Mouse (Mus musculus) mesoderm, embryonic 11.5 days (tissue): Measurements from ENCODE around the gene Baiap2l1.
"Not testable (repeated sequence)": the region's sequence is repeated elsewhere in the genome, so short reads cannot be mapped to it uniquely, and the experiment has no call there.

Source experiments
- DNase-seq: peaks from one replicate; pipeline ENCODE4 v3.0.0-alpha.2; 2012; ENCODE audit warnings: low read depth, low spot score

The Baiap2l1 gene

DNA sequence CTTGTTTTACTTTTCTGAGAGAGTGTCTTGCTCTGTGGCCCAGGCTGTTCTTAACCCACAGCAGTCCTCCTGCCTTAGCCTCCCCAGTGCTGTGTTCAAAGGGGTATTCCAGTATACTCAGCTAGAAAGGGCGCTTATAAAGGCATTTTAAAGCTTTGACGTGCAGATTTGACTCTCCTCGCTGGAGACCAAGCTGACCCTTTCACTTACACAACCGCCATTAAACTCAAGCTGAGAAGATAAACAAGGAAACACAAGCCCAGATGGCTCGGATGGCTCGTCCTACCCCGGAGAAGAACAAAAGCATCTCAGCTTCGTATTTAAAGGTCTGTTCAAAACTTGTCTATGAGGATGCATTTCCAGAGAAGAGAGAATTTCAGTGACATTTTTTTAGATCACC lies 6.7 kb downstream of the Baiap2l1 start:
- no peak for DNase-seq

DNA sequence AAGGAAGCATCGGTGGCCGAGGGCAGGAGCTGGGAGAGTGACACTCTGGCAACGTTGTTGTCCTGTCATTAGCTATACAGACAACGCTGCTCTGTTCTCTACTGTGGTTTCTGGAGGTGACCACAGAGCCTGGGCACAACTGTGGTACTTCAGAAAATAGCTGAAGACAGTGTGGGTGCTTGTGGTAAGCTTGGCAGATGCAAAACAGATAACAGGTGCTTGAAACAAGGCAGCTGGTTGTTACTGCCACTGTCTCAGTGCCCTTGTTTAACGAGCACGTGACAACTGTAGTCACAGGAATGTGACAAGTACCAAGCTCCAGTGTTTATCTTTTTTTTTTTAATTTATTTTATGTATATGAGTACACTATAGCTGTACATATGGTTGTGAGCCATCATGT lies 13.3 kb downstream of the Baiap2l1 start:
- DNase-seq, result no peak

DNA sequence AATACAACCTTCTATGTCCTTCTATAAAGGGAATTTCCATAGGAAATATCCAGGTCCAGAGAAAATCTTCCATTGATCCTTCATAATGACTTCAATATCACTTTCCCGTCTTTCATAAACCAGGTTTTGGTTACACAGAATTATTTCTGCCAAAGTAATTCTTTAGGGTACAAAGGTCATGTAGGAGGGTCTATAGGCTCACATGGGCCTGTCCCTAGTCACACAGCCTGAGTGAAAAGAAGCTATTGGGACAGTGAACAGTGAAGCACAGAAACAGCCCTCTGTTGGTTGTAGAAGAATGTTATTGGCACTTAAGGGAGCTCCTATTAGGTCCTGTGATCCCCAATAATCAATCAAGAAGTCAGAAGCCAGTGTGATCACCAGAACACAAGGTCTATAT lies 16.8 kb downstream of the Baiap2l1 start:
- no peak for DNase-seq

DNA sequence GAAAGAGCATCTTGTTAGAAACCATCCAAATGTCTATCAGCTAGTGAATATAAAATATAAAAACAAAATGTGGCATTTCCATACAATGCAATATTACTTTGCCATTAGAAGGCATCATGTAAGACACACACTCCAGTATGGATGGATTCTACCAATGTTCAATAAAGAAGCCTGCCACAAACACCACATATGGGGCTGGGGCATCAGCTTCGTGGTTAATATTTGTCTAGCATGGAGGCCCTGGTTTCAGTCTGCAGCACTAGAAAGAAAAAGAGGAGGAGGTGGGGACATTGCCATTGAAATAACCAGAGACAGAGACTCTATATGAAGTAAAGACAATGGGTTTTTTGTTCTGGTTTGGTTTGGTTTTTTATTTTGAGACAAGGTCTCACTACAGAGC lies 19.1 kb downstream of the Baiap2l1 start:
- no peak for DNase-seq

DNA sequence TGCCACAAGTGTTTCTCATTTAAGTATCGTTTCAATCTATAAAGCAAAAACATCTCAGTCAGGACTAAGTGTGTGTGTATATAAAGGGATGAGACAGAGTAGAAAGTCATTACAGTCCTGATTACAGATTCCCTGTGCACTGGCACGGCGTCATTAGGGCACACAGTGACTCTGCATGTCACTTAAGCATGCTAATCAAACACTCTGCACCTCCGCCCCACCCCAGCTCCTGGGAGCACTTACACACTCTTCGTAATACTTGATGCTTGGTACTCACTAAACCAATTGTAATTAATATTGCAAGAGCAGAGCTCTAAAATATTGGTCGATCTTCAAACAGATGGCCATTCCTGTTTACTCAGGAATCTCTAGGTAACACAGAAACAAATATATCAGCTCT lies 22.6 kb downstream of the Baiap2l1 start:
- not testable (repeated sequence) for DNase-seq

DNA sequence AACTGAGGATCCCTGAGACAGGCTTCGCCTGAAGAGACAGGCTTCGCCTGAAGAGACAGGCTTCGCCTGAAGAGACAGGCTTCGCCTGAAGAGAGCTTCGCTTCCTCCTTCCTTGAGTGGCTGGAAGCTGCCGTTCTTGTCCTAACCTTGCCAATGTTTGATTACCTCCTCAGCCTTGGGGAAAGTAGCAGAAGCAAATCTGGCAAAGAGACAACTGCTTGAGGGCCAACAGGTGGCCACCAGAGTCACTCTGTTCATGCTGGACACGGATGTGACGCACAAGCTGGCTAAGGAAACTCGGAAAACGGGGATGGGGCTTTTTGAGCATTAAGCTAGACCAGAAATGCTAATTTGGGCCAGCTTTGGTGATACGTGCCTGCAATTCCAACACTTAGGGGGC lies 23.9 kb downstream of the Baiap2l1 start:
- DNase-seq, result no peak

DNA sequence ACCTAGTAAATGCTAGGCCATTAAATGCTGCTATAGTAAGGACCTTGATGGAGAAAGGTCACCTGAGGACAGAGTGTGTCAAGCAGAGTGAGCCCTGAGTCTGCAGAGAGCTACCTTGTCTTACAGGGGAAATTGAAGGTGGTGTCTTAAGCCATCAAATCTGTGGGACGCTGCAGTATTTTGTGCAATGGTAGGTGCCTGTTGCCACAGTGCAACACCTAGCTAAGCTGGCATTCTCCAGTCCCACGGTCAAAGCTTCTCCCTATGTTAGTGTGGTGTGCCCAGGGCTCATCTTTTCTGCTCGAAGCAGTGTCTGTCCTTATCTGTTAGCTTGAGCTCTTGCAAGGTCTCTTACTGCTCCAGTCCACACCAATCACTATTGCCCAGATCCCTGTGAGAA lies 35.2 kb downstream of the Baiap2l1 start:
- DNase-seq, result no peak

DNA sequence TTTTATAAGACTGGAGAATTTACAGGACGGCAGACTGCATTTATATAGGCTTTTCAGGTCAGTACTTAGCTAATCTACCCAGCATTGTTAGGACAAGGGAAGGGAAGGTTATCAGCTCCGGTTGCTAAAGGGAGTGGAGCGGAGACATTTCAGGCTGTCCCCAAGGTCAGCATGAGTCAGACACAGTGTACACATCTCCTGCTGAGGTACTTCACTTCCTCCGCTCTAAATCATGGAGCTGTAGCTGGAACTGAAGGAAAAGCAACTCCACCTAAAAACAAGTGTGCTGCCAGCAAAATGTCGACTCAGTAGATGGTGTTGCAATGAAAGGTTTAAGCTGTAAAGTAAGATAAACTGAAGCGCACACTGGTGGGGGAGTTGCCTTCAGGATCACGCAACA lies 36.2 kb downstream of the Baiap2l1 start:
- no peak for DNase-seq

DNA sequence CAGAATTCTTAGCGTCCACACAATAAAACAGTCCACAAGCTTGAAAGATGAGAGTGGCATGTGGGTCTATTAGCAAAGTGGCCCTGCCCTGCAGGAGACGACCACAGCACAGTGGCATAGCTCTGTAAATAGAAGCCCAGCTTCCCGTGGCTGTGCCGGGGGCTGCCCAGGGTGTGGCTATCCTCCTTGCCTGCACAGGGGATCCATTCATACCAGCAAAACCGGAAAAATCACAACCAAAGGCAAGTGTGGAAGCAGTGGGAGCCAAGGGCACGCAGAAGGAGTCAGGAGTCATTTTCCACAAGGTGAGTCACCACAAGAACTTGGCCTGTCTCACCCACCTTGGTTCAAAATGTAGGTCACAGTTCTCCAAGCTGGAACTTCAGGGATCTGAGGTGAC lies 39.6 kb downstream of the Baiap2l1 start:
- no peak for DNase-seq

DNA sequence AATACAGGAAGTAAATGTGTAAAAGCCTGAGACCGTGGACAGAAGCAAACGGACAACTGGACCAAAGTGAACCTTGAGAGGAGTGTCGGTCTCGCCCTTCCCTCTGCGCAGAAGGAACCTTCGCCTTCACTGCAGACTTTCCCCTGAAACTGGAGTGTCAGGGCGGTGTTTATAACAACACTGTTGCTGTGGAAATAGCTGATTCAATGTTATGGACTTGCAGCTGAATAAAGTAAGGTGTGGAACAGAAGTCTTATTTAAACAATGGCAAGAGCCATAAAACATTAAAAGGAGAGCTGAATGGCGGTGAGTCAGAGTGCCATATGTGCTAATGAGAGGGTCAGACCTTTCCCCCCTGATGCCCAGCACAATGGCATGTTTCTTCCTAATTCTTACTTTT lies 40.5 kb downstream of the Baiap2l1 start:
- DNase-seq, result no peak

DNA sequence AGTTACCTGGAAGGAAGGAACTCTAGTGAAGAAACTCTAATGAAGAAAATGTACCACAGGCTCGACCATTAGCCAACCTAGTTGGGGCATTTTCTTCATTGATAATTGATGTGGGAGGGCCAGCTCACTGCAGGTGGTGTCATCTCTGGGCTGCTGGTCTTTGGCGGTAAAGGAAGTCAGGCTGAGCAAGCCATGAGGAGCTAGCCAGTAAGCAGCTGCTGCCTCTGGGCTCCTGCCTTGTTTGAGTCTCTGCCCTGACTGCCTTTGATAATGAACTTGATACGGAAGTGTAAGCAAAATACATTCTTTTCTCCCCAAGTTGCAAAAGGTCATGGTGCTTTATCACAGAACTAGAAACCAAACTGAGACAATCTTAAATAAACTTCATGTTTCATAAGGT lies 41.5 kb downstream of the Baiap2l1 start:
- no peak for DNase-seq

DNA sequence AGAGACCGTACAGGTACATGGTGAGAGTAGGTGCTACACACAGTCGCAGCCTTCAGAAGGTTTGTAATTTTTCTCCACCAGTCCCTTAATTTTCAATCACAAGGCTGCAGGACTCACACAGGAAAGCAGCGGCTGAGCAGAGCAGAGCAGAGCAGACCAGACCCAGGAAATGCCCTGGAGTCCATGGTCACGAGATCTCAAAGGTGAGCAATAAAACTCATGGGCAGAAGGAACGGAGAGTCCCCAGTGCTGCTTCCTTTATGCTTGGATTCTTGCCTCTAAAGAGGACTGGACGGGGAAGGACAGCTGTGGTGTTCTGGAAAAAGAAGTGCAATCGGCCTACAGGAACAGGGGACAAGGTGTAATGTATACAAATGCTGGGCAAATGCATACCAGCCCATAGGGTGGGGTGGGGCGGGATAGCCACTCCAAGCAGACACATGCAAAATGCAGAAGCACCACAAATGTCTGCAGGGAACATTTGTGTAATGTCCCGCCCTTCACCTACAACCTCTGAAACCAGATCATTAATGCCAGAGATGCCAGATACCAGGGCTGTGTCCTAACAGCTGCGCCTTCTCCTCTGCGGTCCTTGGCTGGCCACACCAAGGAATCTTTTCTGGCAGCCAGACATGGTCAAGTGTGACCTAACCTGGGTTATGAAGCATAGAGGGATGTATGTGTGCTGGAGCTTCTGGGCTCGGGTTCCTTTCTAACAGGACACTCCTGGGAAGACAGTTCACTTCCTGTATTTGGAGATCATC lies 43.0 kb downstream of the Baiap2l1 start:
- no peak for DNase-seq

DNA sequence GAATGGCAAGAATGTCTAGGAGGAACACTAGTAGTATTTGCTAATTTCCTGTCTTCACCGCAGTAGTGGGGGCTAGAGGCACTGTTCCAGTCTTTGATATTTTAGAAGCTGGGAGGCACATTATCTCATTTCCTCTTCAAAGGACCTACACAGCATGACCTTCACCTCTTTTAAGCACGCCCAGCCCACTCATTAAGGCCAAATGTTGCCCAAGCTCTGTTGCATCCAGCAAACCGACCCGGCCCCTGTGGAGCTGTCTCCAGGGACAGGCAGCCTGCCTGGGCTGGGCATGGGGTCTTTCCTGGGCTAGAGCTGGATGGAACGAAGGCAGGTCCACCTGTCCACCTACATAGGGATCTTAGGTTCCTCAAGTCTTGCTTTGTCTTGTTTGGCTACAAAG lies 44.6 kb downstream of the Baiap2l1 start:
- DNase-seq, result no peak

DNA sequence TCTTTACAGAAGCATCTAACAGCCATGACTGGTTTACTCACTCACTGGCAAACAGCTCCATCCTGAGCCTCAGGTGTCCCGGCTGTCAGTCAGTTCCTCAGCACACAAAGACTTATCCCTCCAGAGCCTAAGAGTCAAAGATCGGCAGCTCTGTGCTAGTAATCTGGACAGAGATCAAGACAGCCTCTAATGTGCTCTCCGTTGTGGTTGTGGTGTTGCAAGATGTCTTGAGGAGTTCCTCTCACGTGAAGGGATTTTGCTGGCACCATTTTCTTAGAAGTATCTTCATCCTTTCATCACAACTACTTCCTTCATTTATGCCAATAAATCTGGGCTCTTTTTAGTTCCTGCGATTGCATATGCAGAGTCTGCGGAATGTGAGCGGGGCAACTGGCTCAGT lies 45.7 kb downstream of the Baiap2l1 start:
- no peak for DNase-seq

DNA sequence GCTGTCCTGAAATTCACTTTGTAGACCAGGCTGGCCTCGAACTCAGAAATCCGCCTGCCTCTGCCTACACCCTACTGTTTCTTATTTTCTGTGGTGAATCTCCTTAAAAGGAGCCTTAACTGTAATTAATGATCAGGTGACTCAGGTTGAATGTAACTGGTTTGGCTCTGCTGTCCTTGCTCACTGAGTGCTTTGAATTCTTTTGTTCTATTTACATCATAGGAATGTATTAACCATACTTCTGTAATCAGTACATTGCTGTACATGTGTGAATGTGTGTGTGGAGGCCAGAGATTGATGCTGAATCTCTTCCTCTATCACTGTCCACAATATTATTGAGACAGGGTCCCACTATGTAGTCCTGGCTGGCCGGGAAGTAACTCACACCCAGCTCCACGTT lies 49.0 kb downstream of the Baiap2l1 start:
- no peak for DNase-seq

DNA sequence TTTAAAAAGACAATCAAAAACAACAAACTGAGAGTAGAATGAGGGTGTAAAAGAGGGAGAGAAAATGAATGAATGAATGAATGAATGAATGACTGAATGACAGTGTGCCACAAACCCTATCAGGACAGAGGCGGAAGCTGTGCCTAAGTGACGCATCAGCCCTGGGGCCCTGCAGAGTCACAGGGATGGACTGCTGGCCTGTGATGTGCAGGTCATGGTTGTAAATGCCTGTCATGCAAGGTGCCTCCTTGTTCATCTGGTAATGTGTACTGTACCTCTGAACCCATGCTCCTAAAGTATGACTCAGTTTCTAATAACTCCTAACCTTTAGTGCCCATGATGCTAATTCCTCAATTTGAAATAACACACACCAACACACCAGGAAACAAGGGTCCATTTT lies 54.8 kb downstream of the Baiap2l1 start:
- DNase-seq, result no peak

DNA sequence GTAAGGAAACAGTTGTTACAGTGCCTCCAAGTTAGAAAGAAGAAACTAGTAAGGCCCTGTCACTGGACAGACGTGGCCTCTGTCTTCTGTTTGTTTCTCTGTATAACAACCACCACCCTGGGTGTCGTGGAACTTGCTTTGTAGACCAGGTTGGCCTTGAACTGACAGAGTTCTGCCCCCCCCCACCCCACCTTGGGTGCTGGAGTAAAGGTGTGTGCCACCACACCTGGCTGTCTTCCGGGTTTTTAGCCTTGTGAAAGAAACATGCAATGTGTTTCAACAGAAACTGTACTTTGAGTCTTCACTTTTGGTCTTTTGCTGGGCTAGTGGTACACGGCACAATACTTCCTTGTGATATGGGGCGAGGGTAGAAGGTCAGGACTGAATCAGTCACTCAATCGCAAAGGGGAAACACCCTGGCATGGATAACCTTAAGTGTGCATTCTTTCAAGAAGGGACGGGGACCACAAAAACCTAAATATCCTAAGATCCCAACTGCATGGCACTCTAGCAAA lies 61.8 kb downstream of the Baiap2l1 start:
- no peak for DNase-seq

DNA sequence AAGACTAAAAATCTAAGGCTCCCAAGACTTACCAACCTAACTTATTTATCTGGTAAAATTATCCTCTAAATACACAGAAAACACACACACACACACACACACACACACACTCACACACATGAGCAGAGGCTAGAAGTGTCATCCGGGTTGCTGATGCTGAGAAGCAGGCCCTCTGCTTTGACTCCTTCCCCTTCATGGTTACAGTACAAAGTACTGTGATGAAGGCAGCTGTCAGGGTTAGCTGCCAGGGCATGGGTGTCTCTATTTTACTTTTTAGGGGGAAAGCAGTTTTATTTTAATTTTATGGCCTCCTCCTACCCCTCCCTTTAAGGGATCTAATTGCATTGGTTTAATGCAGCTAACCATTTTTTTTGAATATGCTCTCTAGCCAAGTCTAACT lies 62.6 kb downstream of the Baiap2l1 start:
- no peak for DNase-seq

DNA sequence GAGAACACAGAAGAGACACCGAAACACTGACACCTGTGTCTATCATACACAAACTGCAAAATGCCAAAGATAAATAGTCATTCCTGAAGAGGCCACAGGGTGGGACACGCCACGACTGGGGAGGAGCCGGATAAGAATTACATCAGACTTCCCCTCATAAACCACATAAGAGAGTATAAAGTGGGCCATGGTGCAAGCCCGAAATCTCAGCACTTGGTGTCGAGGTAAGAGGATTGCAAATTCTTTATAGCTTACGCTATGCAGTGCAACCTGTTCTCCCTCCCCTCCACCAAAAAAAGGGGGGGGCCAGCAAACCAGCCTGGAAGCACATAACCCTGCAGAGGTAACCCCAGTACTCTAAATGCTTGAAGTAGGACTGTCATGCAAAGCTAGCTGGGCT lies 63.0 kb downstream of the Baiap2l1 start:
- no peak for DNase-seq

DNA sequence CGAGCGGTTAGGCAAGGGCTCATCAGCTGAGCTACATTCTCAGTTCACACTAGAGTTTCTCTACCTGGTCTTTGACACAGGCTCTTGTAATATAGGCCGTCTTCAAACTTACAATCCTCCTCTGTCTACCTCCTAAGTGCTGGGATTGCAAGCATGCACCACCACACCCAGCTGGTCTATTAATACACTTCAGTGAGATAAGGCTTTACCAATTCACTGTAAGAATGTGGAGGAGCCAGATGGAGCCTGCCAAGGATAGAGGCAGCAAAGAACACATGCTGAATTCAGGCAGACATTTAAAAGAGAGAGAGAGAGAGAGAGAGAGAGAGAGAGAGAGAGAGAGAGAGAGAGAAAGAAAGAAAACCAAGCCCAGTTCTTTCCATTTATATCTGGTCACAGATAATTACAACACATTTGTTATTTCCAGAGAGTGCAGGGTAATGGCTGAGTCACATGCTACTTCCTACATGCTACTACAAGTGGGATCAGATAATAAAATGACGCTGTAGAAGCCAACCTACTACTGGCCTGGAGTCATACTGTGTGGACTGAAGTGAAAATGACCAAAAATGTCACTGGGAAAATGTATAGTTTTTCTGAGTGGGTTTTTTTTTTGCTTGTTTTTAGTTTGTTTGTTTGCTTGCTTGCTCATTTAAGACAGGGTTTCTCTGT lies 68.0 kb downstream of the Baiap2l1 start:
- no peak for DNase-seq

DNA sequence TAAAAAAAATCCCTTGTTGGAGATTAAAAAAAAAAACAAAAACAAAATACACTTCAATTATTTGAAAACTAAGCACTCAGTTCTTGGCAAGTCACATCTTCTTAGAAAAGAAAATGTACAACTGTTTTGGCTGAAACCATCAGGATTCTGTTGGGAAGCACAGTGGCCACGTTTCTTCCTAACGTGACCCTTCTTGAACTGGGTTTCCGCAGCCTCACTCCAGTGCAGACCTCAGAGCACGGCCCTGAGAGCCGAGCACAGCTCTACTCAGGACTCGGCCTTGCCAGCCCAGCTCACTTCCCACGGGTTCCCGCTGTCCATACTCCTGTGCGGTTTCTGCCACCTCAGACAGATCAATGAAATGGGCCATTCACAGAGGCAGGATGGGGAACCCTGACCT lies 69.5 kb downstream of the Baiap2l1 start:
- no peak for DNase-seq

DNA sequence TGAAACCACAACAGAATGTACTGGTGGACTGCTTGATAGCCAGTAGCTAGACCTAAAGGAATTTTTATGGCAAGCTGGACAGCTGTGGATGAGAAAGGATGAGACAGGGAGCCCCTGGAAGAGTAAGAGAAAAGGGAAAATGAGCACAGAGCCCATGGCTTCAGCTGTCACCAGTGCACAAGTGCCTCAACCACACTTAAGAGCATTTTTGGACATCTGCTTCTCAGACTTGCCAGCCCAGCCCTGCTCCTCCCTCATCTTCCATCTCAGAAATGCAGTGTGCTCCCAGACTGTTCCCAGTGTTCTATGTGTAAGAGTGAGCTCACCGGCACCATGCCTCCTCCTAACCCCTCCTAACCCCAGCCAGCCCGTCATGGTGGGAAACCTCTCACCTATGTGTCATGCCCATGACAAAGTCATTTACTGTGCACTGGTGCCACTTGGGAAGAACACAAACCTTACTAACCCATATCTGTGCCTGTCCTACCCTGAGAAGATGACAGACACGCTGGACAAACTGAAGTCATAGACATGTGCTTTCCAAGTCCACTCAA lies 70.6 kb downstream of the Baiap2l1 start:
- no peak for DNase-seq
